Mouse (Mus musculus) midbrain, embryonic 16.5 days (tissue): ENCODE data around the gene Kcne1. TPM values are rescaled to one million over a fixed set of nuclear protein-coding genes. Genes with fewer than 3 reads are reported as not detected.

Experiments
- ATAC-seq: fragments of 200-750 bp; cut with Nextera tagmentation; 2 replicates; pipeline ENCODE4 v1.8.0; 2017; ENCODE audit warnings: moderate TSS enrichment
- H3K27ac ChIP-seq: fragments of 300-500 bp; sonication (generic); 2 replicates; pipeline ENCODE4 v1.5.1; 2014; ENCODE audit warnings: mild to moderate bottlenecking, low read length, mixed read lengths
- H3K27me3 ChIP-seq: fragments of 300-500 bp; sonication (generic); 2 replicates; pipeline ENCODE4 v1.6.1; 2014; ENCODE audit warnings: low read depth, low read length, mixed read lengths; ENCODE audit not compliant: control insufficient read depth, insufficient read depth
- H3K36me3 ChIP-seq: fragments of 300-500 bp; sonication (generic); 2 replicates; pipeline ENCODE4 v1.6.1; 2014; ENCODE audit warnings: mild to moderate bottlenecking, low read length, moderate library complexity, mixed read lengths; ENCODE audit not compliant: control insufficient read depth, insufficient read depth
- H3K4me1 ChIP-seq: fragments of 300-500 bp; sonication (generic); 2 replicates; pipeline ENCODE4 v1.6.1; 2014; ENCODE audit warnings: mild to moderate bottlenecking, low read length, mixed read lengths; ENCODE audit not compliant: control insufficient read depth, insufficient read depth
- H3K4me2 ChIP-seq: fragments of 300-500 bp; sonication (generic); 2 replicates; pipeline ENCODE4 v1.6.1; 2014; ENCODE audit warnings: mild to moderate bottlenecking, low read length, mixed read lengths
- H3K4me3 ChIP-seq: fragments of 300-500 bp; sonication (generic); 2 replicates; pipeline ENCODE4 v1.5.1; 2014; ENCODE audit warnings: low read depth, mild to moderate bottlenecking, low read length, moderate library complexity, mixed read lengths
- H3K9ac ChIP-seq: fragments of 300-500 bp; sonication (generic); 2 replicates; pipeline ENCODE4 v1.6.1; 2014; ENCODE audit warnings: low read depth, low read length, mixed read lengths
- H3K9me3 ChIP-seq: fragments of 300-500 bp; sonication (generic); replicated peaks from 2 replicates; pipeline ENCODE4 v1.6.1; 2014; ENCODE audit warnings: mild to moderate bottlenecking, low read length, mixed read lengths; ENCODE audit not compliant: control insufficient read depth, poor library complexity, severe bottlenecking
- WGBS: fragments of 180-500 bp; shearing (Covaris S2); extraction: QIAGEN DNeasy Blood & Tissue Kit; methylation state at CpG from one replicate; pipeline ENCODE4 v1.1.7; 2014; 5-methylcytosine and 5-hydroxymethylcytosine counted together
- polyA plus RNA-seq: library from polyadenylated mRNA; unstranded; fragments of >200 nt; fragmentation: Nextera tagmentation; extraction: Ambion mirVana; gene quantifications from 2 replicates; pipeline ENCODE4 v1.2.1, GENCODE M21; 2015

Gene Kcne1
- not detected in 2 replicates for polyA plus RNA-seq

GRCm38 (mm10) chr16:92359229-92359628, at the start of gene Kcne1:
TSS of gene Kcne1 (minus strand) at chr16:92359468.
- no peaks in the 10 kb centered on the region for H3K9me3 ChIP-seq
- no peak within 1 kb of the TSS for H3K4me3 ChIP-seq
- no peaks in the 10 kb centered on the region for H3K36me3 ChIP-seq
- H3K4me1 ChIP-seq = peaks cover 2% of the 10 kb centered on the region; the same call in 1 of the 2 replicates
- H3K27ac ChIP-seq = no peak within 1 kb of the TSS
- no peaks in the 10 kb centered on the region for H3K27me3 ChIP-seq
- no peak within 1 kb of the TSS for H3K9ac ChIP-seq
- ATAC-seq = no peak
- 66% methylated on average over 9 of the region's 9 CpGs for WGBS
- no peak within 1 kb of the TSS for H3K4me2 ChIP-seq

- Histone ChIP-seq H3K9me3 (no peaks in the 10 kb centered on the region), H3K4me2 (no peak overlapping the region), H3K36me3 (no peaks in the 10 kb centered on the region), H3K9ac (no peak overlapping the region), H3K4me1 (peaks cover 6% of the 10 kb centered on the region), H3K4me3 (no peak overlapping the region), H3K27ac (no peak overlapping the region), H3K27me3 (no peaks in the 10 kb centered on the region)
- ATAC-seq = no peak
- WGBS = 80% methylated on average over 2 of the region's 2 CpGs
Measured at GRCm38 (mm10) chr16:92407883-92408282, 48.6 kb upstream of the Kcne1 start.

GRCm38 (mm10) chr16:92404141-92404540, 44.9 kb upstream of the Kcne1 start:
- Histone ChIP-seq H3K4me1 (peaks cover 23% of the 10 kb centered on the region), H3K36me3 (no peaks in the 10 kb centered on the region)
- WGBS = 94% methylated on average over 2 of the region's 2 CpGs

GRCm38 (mm10) chr16:92403069-92403468, 43.8 kb upstream of the Kcne1 start:
- no peak overlapping the region for H3K4me3 ChIP-seq
- 76% methylated on average over 10 of the region's 10 CpGs for WGBS
- no peak overlapping the region for H3K27ac ChIP-seq
- no peak overlapping the region for H3K4me2 ChIP-seq
- peaks cover 30% of the 10 kb centered on the region for H3K4me1 ChIP-seq
- no peaks in the 10 kb centered on the region for H3K9me3 ChIP-seq
- H3K9ac ChIP-seq = no peak overlapping the region
- no peak for ATAC-seq
- no peaks in the 10 kb centered on the region for H3K36me3 ChIP-seq
- no peaks in the 10 kb centered on the region for H3K27me3 ChIP-seq

More at GRCm38 (mm10) chr16:92404141-92404540, 44.9 kb upstream of the Kcne1 start:
- no peak overlapping the region for H3K9ac ChIP-seq
- H3K27ac ChIP-seq = no peak overlapping the region
- H3K4me2 ChIP-seq = no peak overlapping the region
- no peak for ATAC-seq
- H3K4me3 ChIP-seq = no peak overlapping the region
- H3K9me3 ChIP-seq = no peaks in the 10 kb centered on the region
- H3K27me3 ChIP-seq = no peaks in the 10 kb centered on the region

GRCm38 (mm10) chr16:92402216-92402615, 42.9 kb upstream of the Kcne1 start:
- 38% methylated on average over 8 of the region's 8 CpGs for WGBS
- Histone ChIP-seq H3K9ac (no peak overlapping the region), H3K9me3 (no peaks in the 10 kb centered on the region), H3K4me2 (no peak overlapping the region), H3K4me1 (peaks cover 30% of the 10 kb centered on the region), H3K27ac (no peak overlapping the region), H3K27me3 (no peaks in the 10 kb centered on the region), H3K4me3 (no peak overlapping the region), H3K36me3 (no peaks in the 10 kb centered on the region)
- ATAC-seq = no peak

- Histone ChIP-seq H3K9me3 (no peaks in the 10 kb centered on the region), H3K9ac (no peak overlapping the region), H3K4me2 (no peak overlapping the region), H3K4me3 (no peak overlapping the region), H3K27ac (no peak overlapping the region), H3K4me1 (peaks cover 30% of the 10 kb centered on the region), H3K36me3 (0 out of 2 replicates have a peak, but pooled peaks cover under 1% of the 10 kb centered on the region), H3K27me3 (no peaks in the 10 kb centered on the region)
- 50% methylated on average over 10 of the region's 10 CpGs for WGBS
- ATAC-seq = no peak
Measured at GRCm38 (mm10) chr16:92401206-92401605, 41.9 kb upstream of the Kcne1 start.

- peak overlapping the region; percentile 65 for H3K9ac ChIP-seq
- H3K4me3 ChIP-seq = peak overlapping the region; percentile 44
- H3K4me1 ChIP-seq = peaks cover 30% of the 10 kb centered on the region
- H3K9me3 ChIP-seq = no peaks in the 10 kb centered on the region
- peak; percentile 82 for ATAC-seq
- peaks cover 3% of the 10 kb centered on the region; the same call in 1 of the 2 replicates for H3K36me3 ChIP-seq
- peak overlapping the region; percentile 77 for H3K27ac ChIP-seq
- H3K27me3 ChIP-seq = no peaks in the 10 kb centered on the region
- under 1% methylated on average over 37 of the region's 37 CpGs for WGBS
- H3K4me2 ChIP-seq = peak overlapping the region; percentile 82
Measured at GRCm38 (mm10) chr16:92399490-92400458, 40.5 kb upstream of the Kcne1 start.

- H3K27me3 ChIP-seq = no peaks in the 10 kb centered on the region
- no peak for ATAC-seq
- H3K4me1 ChIP-seq = peaks cover 30% of the 10 kb centered on the region
- H3K27ac ChIP-seq = no peak overlapping the region
- H3K4me2 ChIP-seq = peak overlapping the region; percentile 82
- no peaks in the 10 kb centered on the region for H3K9me3 ChIP-seq
- no peak overlapping the region for H3K9ac ChIP-seq
- WGBS = 60% methylated on average over 6 of the region's 6 CpGs
- H3K36me3 ChIP-seq = peaks cover 3% of the 10 kb centered on the region; the same call in 1 of the 2 replicates
- 0 out of 2 replicates have a peak overlapping the region, but pooled peaks have one; percentile 44 for H3K4me3 ChIP-seq
Measured at GRCm38 (mm10) chr16:92398574-92399118, 39.4 kb upstream of the Kcne1 start.
